Mouse (Mus musculus) liver, embryonic 18 days (tissue): ENCODE measurements around the gene Stoml3. TPM values are rescaled to one million over a fixed set of nuclear protein-coding genes. Genes with fewer than 3 reads are reported as not detected.

Experiments
- polyA plus RNA-seq: library from polyadenylated mRNA; depleted of rRNA; stranded (reverse); fragments of >200 nt; gene quantifications from 2 replicates; pipeline ENCODE4 v1.2.3, GENCODE M21; 2012; rRNA removed

The Stoml3 gene
- polyA plus RNA-seq, result not detected in 2 replicates

DNA sequence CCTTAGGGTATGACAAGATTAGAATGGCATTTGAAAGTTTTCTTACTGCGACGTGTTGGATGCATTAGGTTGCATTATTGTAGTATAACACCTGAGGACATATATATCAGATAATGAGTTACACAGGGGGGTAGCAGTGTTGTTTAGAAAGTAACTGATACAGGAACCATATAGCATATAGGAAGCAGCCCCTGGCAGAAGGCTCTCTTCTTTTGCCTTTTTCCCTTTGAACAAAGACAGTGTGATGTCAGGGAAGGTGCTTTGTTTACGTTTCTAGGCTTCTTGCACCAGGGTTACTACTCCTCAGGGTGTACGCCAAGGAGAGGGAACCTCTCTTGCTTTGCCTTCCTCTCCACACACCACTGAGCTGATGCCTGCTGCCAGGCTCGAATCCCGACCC is at the start of gene Stoml3:
Stoml3 (plus strand) TSS at position 301 of the 400 bp plus-strand sequence.

GRCm38 (mm10) chr3:53463046-53463764 is 25.2 kb upstream of the Stoml3 start, which contains the start of the genes Nhlrc3 and Proser1:
Gene Nhlrc3 (minus strand): TSS chr3:53463332.
Gene Proser1 (plus strand): TSS chr3:53463666.

Other genes with a start within 250 kb of the Stoml3 start
- gene Nhlrc3, start 25.3 kb upstream of the Stoml3 start, polyA plus RNA-seq, result 4.9 and 5.5 TPM in 2 replicates
- gene Proser1, start 25.0 kb upstream of the Stoml3 start, polyA plus RNA-seq, result 1.7 and 2.0 TPM in 2 replicates
- gene Frem2, start 168.7 kb downstream of the Stoml3 start, polyA plus RNA-seq, result 0.50 and 0.52 TPM in 2 replicates